Mouse (Mus musculus): ENCODE results near the gene Samd15. TPM values are rescaled to one million over a fixed set of nuclear protein-coding genes. Genes with fewer than 3 reads are reported as not detected.

Gene Samd15
- polyA plus RNA-seq (2014; fragmentation: Illumina TruSeq; extraction: RNeasy Lipid Tissue Mini Kit (QIAGEN cat#74804)): 1.3 TPM

DNA sequence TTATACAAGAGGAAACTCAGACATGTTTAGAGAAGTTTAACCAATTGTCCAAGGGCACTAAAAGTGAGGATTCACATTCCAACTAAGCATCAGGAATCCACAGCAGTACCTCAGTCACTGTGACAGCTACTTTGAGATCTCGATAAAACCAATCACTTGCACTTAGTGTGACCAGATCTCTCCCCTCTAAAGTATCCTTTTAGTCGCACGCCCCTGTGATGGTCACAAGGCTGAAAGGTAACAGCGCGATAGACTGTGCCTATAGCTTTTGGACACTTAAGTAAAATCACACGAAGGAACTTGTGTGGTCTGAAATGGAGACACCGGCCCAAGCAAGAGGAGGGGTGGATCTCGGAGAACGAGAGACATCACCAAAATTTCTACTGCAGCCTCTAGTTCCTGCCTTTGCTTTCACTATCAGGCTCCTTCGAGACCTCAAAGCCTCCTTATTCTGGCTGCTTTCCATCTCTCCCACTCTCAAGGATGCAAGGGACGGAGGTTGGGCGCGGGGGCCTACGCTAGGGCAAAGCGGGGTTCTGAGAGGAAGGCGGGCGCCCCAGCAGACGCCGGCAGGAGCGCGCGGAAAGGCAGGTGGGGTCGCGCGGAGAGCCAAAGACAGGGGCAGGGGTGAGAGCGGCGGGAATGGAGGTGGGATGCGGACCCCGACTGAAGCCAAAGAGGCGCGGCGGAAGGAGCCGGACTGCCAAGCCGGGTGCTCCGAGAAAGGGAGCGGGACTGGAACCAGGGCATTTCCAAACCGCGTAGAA lies at the start of gene Samd15:
Gene Samd15 (plus strand): TSS at position 518 of the 767 bp plus-strand sequence.

DNA sequence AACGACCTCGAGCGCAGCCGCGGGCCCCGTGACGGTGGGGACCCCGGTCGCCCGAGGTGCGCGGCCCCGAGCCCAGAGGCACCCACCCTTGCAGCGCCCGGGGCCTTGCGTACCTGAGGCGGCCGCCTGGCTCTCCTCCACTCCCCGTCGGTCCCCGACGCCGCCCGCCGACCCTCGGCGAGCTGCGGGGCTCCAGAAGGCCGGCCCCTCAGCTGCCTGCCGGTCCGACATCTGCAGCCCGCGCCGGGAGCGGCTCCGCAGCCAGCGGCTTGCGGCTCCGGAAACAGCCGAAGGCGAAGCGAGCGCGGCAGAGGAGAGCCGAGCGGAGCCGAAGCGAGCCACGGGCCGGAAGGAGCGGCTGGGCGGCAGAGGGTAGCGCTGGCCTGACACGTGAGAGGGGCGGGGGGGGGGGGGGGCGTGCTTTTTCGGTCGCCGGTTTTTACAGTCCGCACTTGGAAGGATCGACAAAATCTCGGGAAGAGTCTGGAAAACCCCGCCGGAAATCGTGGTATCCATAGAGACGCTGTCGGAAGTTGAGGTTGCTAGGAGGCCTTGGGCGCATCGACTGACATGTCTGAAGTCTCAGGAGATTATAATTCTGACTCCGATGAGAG lies 557 bp downstream of the Samd15 start, which contains the start of gene Tmed8:
Gene Tmed8 (minus strand): TSS at position 482 of the 614 bp plus-strand sequence.

DNA sequence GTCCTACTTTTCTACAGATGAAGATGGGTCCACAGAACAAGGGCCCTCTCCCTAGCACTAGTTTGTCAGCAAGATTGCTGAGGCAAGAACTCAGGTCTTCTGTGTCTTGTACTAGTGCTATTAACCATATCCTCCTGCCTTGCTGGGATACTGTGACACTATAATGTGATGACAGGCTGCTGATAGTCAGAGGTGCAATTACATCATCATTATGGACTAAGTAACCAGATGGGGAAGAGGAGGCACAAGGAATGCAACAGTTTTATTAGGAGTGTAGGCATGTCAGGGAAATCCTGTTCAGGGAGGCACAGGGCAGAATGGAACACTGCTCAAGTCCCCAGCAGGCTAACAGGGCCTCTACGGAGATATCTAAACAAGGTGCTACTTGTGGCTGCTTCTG lies 39.1 kb downstream of the Samd15 start, which contains the start of gene Noxred1:
Gene Noxred1 (minus strand): TSS at position 101 of the 400 bp plus-strand sequence.

Other genes with a start within 250 kb of the Samd15 start
- gene Zdhhc22, start 209.3 kb upstream of the Samd15 start, polyA plus RNA-seq (2014; fragmentation: Illumina TruSeq; extraction: RNeasy Lipid Tissue Mini Kit (QIAGEN cat#74804)): 0.26 TPM
- not detected for gene Tmem63c, start 178.4 kb upstream of the Samd15 start, polyA plus RNA-seq (2014; fragmentation: Illumina TruSeq; extraction: RNeasy Lipid Tissue Mini Kit (QIAGEN cat#74804))
- not detected for gene Ngb, start 97.2 kb upstream of the Samd15 start, polyA plus RNA-seq (2014; fragmentation: Illumina TruSeq; extraction: RNeasy Lipid Tissue Mini Kit (QIAGEN cat#74804))
- 43.6 TPM for gene Gstz1, start 52.6 kb upstream of the Samd15 start, polyA plus RNA-seq (2014; fragmentation: Illumina TruSeq; extraction: RNeasy Lipid Tissue Mini Kit (QIAGEN cat#74804))
- gene Pomt2, start 51.8 kb upstream of the Samd15 start, polyA plus RNA-seq (2014; fragmentation: Illumina TruSeq; extraction: RNeasy Lipid Tissue Mini Kit (QIAGEN cat#74804)): 14.3 TPM
- gene Tmed8, start 731 bp downstream of the Samd15 start, polyA plus RNA-seq (2014; fragmentation: Illumina TruSeq; extraction: RNeasy Lipid Tissue Mini Kit (QIAGEN cat#74804)): 27.0 TPM
- gene Noxred1, start 39.0 kb downstream of the Samd15 start, polyA plus RNA-seq (2014; fragmentation: Illumina TruSeq; extraction: RNeasy Lipid Tissue Mini Kit (QIAGEN cat#74804)): 0.57 TPM
- 19.7 TPM for gene Vipas39, start 66.5 kb downstream of the Samd15 start, polyA plus RNA-seq (2014; fragmentation: Illumina TruSeq; extraction: RNeasy Lipid Tissue Mini Kit (QIAGEN cat#74804))
- gene Ahsa1, start 66.8 kb downstream of the Samd15 start, polyA plus RNA-seq (2014; fragmentation: Illumina TruSeq; extraction: RNeasy Lipid Tissue Mini Kit (QIAGEN cat#74804)): 185 TPM
- not detected for gene Ism2, start 100.0 kb downstream of the Samd15 start, polyA plus RNA-seq (2014; fragmentation: Illumina TruSeq; extraction: RNeasy Lipid Tissue Mini Kit (QIAGEN cat#74804))
- 164 TPM for gene Sptlc2, start 188.6 kb downstream of the Samd15 start, polyA plus RNA-seq (2014; fragmentation: Illumina TruSeq; extraction: RNeasy Lipid Tissue Mini Kit (QIAGEN cat#74804))
- gene Slirp, start 244.2 kb downstream of the Samd15 start, polyA plus RNA-seq (2014; fragmentation: Illumina TruSeq; extraction: RNeasy Lipid Tissue Mini Kit (QIAGEN cat#74804)): 120 TPM
- gene Alkbh1, start 244.3 kb downstream of the Samd15 start, polyA plus RNA-seq (2014; fragmentation: Illumina TruSeq; extraction: RNeasy Lipid Tissue Mini Kit (QIAGEN cat#74804)): 22.0 TPM

Measured in ovary, adult 10 weeks (tissue).